Mouse (Mus musculus): Measurements from ENCODE around the gene Tnk2.

- no peak for TF ChIP-seq USF1 (IDR thresholded peaks at IDR 0.05; ENCODE audit: low read depth)
- TF ChIP-seq POLR2A (IDR thresholded peaks at IDR 0.05; ENCODE audit: insufficient read length, low read depth): no peak
- TF ChIP-seq E2F4 (IDR thresholded peaks at IDR 0.05; ENCODE audit: insufficient read depth): no peak
- no peak for TF ChIP-seq CEBPB (IDR thresholded peaks at IDR 0.05; ENCODE audit: insufficient read depth, poor library complexity, severe bottlenecking)
These were observed 18.7 kb downstream of the Tnk2 start for GRCm38 (mm10) chr16:32662372-32662771.

Measured in myocyte (in vitro differentiated cells).